Mouse (Mus musculus) T-helper 2 cell (primary cell): ENCODE measurements around the gene Wnt5a.

ENCODE experiments used
- in situ Hi-C: fragments of 300-600 bp; cut with MboI, MseI; formaldehyde crosslinking; loops from one replicate; pipeline ENCODE4 v1.15.1; 2025; ENCODE audit warnings: high pct_unique_total_duplicates

The Wnt5a gene

DNA sequence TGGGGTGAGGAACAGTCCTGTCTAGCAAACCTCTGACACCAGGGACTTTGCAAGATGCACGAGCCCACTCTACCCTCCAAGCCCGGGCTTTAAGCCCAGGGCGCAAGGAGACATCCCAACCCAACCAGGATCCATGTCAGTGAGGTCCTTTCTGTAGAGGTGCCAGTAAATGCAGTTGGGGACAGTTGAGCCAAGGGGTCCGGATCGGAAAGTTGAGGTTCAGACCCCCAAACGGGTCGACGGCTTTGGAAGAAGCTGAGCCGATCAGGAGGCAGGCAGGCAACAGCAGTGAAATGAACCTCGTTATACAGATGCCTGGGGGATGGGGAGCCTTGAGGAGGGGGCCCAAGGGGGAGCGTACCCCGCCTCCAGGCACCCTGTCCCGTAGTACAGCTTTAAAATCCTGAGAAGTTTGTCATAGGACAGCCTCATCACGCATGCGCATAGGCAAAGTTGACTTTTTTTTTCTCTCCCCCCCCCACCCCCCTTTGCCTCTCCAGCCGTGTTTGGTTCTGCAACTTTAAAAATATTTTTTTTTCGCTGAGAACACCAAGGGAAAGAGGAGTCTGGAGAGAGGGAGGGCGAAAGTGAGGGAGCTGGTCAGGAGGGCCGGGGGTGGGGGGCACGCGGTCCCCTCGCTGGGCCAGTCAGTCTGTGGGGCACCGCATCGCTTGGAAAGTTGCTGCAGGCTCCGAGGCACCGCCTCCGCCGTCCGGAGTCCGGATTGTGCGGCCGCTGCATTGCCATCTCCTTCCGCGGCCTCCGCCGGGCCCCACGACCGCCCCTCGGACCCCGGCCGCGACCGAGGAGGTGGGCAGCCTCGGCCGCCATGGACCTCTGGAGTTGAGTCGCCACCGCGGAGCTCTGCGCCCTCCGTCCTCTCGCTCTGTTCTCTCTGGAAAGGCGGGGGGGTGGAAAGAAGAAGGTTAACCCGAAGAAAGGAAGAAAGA is at the start of gene Wnt5a:
Gene Wnt5a, plus strand, starts transcription at position 650 of the 950 bp plus-strand sequence.
- in situ Hi-C loops, result no loop called here

DNA sequence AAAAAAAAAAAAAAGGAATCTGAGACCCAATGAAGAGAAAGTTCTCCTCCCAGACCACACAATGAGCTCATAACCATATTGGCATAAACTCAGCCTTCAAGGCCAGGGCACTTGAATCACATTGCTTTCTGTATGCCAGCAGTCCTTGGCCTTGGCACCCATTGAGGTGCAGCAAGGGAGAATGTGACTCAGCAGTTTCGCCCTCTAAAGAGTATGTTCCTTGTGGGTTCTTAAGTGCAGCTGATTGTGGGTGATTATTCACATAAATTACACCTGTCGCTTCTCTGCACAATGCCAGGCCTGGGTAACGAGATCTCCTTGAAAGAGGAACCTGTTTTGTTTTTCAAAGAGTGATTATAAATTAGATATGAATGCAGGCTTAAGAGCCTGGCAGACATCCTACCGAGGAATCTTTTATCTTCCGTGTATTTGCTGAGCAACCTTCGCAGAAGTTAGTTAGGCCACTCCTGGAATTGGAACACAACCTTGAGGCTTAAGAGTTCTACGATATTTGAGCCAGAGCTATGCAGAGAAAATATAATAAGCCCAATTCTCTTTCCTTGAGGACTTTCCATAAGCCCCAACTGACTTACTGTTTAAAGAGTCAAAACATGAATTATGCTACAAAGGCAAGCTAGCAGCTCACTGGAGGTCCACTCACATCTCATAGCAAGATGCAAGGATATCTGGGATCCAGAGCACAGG is 48.0 kb upstream of the Wnt5a start:
- in situ Hi-C loops, result no loop called here

DNA sequence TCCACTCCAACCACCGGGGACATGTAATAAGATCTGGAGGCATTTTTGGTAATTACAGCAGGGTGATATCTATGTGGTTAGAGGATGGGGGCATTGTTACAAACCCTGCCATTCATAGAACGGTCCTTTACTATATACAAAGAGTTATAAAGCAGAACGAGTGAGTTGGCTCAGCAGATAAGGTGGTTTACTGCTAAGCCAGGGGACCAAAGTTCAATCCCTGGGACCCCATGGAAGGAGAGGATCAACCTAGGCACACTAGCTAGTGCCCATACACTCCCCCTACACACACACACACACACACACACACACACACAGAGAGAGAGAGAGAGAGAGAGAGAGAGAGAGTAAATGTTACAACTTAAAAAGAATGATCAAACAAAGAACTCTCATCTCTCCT is 47.1 kb upstream of the Wnt5a start:
- in situ Hi-C loops, result no loop called here

DNA sequence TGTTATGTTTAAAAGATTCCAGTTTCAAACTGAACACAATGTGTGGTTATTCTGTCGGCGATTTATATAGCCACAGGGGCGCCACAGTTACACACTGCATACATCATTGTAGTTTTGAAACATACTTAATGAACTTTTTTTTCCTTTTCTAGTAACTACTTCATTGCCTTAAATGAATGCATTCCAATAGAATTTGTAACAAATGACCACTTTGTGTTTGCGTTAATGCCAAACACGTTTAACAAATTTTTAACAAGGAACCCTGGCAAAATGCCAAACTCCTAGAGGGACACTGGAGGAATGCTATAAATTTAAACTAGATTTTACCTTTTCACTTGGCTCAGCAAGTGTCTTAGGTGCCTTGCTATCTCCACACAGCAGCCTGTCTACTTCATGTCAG is 36.6 kb upstream of the Wnt5a start:
- in situ Hi-C loops, result no loop called here

DNA sequence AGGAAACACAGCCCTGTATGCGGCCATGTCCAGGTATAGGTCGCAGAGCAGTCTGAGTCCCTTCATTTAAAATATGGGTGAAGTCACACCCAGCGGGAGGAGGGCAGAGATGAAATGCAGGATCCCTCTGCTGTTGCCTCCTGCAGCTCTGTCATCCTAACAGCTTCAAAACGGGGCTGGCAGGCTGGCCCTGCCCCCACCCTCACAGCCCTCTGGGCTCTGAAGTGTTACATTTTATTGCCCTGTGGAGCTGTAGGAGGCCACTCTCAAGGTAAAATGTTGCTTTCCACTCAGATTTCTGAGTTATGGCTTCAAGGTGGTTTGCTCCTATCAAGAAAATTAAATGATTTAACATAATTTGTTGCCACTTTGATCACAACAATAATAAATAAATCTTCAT is 34.9 kb upstream of the Wnt5a start:
- in situ Hi-C loops, result no loop called here

DNA sequence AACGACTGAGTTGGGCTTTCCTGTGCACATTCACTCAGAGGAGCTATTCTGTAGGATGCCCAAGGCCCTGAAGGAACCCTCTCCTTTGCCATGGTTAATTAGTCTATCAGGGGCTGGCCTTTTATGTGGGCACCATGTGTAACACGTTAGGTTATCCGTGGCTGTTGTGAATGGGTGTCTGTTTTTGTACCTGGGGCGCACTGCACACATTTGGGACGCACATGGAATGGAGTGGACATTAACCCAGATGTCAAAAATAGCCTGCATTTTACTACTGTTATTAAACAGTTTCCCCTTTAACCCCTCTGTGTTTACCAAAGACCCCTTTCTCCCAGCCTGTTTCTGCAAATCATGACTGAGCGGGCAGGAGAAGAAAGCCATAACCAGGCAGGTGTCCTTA is 34.3 kb upstream of the Wnt5a start:
- in situ Hi-C loops, result no loop called here

DNA sequence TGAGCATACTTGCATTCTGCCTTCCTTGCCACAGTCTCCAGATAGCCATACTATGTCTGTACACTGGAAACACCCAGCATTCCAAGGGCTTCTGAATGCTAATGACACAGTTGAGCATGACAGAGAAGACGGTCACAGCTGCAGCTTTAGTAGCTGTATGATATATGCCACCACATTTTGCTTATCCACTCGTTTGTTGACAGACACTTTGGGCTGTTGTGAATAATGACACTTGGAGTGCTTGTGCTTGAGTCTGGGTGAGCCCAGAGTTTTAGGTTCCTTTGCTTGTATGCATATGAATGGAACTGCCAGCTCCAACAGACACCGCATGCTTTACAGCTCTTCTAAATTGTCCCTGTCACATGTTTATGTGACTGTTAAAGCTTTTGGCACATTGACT is 29.5 kb upstream of the Wnt5a start:
- in situ Hi-C loops, result no loop called here

DNA sequence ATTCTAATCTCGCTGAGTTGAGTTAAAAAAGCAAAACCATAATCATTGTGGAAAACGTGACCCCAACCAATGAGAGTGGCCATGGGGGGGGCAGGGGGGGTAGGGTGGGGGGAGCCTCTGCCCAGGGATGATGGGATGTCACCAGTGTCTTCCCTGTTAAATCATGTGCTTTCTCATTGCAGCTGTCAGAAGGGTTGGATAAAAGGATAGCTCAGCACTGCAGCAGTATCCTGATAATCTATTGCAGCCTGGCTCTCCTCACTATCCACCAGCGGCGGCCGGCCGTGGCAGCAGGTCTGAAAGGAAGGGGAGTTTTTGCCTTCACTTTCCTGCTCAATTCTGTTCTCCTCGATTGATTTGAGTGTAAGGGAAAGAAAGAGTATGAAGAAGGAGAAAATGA is 29.1 kb upstream of the Wnt5a start:
- in situ Hi-C loops, result no loop called here

DNA sequence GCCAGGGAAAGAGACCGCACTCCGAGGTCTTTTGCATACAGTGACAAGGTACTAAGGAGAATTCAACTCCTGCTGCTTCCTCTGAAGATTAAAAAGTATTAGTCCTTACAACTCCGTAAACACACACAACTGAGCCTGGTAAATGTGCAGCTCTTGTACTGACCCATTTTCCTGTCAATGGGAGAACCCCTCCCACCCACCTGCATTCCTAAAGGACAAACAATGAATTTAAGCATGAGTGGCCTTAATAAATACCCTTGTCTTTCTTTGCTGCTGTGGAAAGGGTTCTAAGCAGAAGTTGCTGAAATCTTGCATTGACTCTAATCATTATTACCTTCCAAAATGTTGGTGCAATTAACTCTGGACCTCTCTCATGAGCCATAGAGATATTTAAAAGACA is 27.8 kb upstream of the Wnt5a start:
- in situ Hi-C loops, result no loop called here

DNA sequence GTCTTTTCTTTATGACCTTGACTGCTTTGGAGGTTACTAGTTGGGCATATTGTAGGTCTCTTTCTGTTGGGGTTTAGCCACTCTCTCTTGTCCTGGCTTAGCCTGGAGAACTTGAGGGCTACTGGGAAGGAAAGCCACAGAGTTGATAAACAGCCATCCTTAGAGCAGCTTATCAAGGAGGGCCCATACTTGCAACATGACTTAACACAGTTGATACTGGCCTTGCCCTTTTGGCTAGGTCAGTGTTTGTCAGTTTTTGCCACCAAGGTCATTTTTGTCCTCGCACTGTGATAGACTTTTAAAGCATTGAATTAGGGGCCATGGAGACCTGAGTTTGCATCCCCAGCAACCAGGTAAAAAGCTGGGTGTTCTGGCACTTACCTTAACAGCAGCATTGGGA is 23.7 kb upstream of the Wnt5a start:
- in situ Hi-C loops, result no loop called here

DNA sequence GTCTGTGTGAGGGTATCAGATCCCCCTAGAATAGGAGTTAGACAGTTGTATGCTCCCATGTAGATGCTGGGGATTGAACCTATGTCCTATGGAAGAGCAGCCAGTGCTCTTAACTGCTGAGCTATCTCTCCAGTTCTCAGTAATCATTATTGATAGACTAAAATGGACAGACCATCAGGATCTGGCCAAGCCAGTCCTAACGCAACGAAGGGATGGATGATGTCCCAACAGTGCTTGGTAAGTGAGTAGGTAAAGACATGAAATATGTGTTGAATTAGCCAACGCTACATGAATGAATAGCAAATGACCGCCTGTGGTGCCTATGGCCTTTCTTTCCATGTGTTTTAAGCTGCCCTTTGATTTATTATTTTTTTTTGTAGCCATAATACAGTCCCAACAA is 10.7 kb upstream of the Wnt5a start:
- in situ Hi-C loops, result loop anchor here (5.0 kb wide), 1 partner anchor 48 kb away; no protein-coding TSS in a partner anchor

DNA sequence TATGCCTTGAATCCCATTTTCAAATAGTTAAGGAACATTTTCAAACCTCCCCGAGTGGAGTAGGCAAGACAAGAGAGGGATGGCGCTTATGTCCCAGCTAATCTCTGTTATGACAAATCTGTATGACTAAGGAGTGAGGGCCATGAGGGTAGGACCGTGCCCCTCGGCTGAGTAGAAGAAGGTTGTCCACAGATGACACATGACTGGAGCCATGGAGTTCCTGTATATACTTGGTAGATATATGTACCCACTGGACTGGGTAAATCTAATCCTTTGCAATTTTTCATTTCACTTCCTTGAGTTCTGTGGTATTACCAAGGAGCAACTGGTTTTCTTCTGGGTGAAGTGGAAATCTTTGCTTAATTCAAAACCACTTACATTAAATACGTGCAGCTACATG is 10.3 kb upstream of the Wnt5a start:
- in situ Hi-C loops, result loop anchor here (5.0 kb wide), 1 partner anchor 48 kb away; no protein-coding TSS in a partner anchor

DNA sequence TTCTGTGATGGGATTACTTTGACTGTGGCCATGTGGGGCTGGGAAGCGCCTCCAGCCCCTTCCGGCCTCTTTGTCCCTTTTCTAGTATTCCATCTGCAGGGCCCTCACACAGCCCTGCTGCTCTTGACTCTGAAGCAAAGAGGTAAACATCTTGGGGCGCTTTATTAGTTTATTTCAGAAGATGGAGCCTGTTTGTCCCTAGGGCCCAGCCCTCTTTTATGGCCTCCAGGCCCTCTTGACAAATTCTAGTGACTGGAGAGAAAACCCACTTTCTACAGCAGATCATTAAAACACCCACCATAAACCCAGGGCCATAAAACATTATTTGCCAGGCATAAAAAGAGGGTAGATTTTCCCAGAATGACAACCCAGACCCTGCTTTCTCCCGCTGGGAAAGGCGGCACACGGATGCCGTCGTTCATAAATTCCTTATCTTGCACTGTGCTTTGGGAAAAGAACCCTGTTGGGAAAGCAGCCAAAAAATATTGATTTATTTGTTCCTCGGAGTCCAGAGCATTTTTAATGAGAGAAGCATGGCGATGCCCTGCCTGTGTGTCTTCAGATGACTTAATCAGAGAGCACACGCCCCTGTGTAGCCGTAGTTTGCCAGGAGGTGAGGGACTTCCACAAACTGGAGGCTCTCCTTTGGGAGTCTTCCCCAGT is 3.2 kb upstream of the Wnt5a start:
- in situ Hi-C loops, result no loop called here

DNA sequence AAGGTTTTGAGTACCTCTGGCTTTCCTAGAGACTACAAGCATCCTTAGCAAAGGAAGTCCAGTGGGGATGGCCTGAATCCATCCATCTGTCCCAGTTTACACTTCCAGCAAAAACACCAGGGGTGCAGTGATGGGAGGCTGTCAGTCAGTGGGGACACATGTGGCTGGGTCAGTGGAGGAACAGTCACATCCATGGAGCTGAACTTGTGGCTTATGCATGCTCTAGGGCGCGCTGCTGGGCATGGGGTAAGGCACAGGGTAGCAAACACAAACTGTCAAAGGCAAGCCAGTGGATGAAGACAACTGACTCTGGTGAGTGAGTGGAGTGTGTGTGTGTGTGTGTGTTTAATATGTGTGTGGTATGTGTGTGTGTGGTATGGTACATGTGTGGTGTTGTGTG is 1.3 kb upstream of the Wnt5a start:
- in situ Hi-C loops, result no loop called here

DNA sequence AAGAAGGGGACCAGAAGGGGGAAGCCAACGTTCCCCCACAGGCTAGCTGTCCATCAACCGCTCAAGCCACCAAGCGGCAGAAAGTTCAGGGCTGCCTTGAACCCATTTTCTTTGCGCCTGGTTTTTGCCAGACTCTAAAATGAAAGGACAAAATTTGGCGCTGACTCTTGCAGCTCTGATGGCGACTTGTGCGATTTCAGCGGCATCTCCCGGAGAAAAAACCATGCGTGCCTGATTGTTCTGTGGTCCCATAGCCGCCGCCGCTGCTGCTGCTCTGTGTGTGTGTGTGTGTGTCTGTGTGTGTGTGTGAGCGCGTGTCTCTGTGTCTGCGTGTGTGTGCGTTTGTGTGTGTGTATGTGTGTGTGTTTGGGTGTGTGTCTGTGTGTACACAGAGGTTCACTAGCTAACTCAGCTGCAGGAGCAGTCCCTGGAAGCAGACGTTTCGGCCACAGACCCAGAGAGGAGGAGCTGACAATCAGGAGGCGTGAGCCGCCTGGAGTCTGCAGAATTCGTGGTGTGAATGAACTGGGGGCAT is 568 bp downstream of the Wnt5a start:
- in situ Hi-C loops, result no loop called here

DNA sequence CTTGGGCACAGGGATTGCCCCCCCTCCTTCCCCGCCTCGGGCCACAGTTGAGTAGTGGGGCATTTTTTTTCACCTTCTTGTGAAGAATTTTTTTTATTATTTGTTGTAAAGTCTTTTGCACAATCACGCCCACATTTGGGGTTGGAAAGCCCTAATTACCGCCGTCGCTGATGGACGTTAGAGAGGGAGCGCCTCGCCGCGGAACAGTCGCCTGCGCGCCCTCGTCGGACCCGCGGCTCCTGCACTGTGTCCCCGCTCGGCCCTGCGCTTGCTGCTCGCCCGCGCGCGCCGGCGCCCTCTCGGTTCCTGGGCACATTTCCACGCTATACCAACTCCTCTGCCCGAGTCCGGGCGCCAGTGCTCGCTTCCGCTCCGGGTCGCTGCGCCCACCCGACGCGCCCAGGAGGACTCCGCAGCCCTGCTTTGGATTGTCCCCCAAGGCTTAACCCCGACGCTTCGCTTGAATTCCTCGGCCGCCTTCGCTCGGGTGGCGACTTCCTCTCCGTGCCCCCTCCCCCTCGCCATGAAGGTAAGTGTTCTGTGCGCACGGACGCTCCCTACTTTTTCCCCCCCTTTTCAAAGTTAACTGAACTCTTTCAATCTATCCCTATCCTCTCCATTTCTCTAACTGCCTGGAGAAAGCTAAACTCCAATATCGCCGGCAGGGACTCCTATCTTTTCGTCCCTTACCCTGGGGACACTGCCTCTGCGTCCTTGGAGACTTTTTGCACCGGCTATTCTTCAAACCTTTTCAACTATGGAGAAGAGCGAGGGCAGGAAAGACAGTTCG is 1.2 kb downstream of the Wnt5a start:
- in situ Hi-C loops, result no loop called here

DNA sequence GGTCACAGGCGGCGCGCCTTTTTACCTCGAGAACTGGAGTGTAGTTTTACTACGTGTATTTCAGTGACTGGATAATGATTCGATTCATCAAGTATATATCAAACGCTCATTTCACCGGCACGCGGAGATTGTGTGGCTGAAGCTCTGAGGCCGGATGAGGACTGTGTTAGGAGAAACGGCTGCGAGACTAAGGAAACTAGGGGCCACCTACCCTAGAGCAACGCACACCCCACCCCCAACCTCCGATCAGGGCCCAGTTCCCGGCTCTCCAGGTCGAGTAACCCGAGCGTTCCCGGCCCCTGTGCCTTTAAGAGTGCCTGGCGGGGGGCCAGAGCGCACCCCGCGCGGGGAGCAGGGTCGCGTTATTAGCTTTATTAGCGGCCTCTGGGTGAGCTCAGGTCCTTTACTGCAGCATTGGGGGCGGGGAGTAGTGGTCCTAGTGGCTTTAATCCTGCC is 1.9 kb downstream of the Wnt5a start:
- in situ Hi-C loops, result no loop called here

DNA sequence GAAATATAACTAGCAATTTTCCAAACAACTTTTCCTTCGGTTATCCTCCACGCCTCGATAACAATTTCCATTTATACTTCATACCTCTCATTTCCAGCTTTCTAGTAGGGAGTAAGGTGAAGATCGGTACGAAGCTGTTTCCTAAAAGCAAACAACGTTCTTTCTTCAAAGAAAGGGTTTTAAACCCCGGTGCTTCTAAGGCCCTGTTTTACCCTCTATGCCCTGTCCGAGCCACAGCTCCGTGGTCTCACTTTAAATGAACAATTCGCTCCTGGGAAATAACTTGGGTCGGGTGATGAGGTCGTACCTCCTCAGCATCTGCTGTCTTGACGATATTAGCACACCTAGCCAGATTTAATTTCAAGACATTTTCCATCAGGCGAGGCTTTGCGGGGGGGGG is 2.5 kb downstream of the Wnt5a start:
- in situ Hi-C loops, result no loop called here

DNA sequence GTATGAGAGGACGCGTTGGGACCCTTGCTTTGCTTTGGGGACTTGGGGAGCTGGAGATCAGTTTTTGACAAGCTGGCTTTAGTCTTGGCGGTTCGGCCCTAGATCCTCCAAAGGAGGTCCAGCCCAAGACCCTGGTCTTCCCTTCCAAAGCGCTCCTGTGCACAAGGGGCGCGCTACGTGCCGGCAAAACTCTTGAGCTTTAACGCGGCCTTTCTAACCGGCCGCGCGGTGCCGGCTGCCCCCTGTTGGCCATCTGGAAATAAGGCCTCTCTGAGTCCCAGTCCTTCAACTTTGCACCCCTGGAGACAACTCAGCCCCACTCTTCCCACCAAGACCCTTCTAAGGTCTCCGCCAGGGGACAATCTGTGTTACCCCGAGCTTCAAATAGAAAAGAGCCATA is 2.9 kb downstream of the Wnt5a start:
- in situ Hi-C loops, result no loop called here

DNA sequence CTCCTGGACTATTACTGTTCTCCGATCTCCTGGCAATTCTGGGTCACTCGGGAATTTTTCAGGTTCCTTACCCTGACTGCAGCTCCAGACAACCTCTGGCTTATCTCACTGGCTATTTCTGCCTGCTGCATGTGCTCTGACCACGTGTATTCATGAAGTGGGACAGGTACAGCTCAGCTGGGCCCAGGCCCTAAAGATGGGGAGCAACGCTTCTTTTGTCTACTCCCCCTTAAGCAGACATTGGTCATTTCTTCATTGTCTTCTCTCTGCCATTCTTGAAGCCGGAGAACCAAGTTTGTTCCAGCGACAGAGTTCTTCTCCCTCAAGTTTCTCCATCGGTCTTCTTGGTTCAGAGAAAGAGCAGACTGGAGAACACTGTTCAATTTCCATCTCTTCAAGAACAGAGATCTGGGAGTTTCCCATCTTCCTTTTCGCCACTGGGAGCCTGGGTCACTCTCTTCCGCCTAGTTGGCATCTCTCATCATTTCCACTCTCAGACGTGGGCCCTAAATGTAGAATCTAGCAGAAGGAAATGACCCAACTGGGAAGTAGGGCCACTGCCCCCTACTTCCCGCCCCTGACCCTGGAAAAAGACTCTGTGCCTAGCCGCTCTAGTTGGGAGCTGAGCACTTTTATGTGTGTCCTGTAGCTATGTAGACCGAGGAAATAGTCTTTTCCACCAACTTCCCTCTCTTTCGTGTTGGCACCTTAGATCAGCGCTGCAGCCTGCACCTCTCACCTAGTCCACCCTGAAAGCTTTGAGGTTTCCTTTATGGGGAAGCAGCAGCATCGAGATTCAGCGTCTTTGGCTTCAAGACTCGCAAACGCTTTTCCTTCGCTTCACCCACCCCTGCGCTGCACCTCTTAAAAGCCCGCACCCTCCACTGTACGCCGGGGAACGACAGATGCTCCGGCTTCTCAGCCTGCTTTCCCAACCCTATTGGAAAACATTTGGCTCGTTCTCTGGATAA is 4.0 kb downstream of the Wnt5a start:
- in situ Hi-C loops, result no loop called here
